Mouse (Mus musculus) layer of hippocampus, postnatal 36 days (tissue): ENCODE measurements around the gene Sf3a2. TPM values are rescaled to one million over a fixed set of nuclear protein-coding genes. Genes with fewer than 3 reads are reported as not detected.

ENCODE experiments used
- DNase-seq, 2 experiments: peaks; one replicate each; pipeline ENCODE4 v3.0.0; 2022
- total RNA-seq, 2 experiments: library from RNA; stranded (reverse); gene quantifications; 2 replicates each; pipeline ENCODE4 v1.2.3; 2021

Sf3a2 gene
- 10 to 100 TPM; 43.8 to 47.1 TPM for total RNA-seq

- DNase-seq: peak; percentile 95 to 97
Observed at GRCm38 (mm10) chr10:80798150-80799006, at the start of gene Sf3a2, which contains the start of gene Plekhj1. Sf3a2 (plus strand) TSS chr10:80798198. Plekhj1 (minus strand) TSS chr10:80798626.

- DNase-seq: no peak
Observed at GRCm38 (mm10) chr10:80748609-80749008, 49.4 kb upstream of the Sf3a2 start.

DNA sequence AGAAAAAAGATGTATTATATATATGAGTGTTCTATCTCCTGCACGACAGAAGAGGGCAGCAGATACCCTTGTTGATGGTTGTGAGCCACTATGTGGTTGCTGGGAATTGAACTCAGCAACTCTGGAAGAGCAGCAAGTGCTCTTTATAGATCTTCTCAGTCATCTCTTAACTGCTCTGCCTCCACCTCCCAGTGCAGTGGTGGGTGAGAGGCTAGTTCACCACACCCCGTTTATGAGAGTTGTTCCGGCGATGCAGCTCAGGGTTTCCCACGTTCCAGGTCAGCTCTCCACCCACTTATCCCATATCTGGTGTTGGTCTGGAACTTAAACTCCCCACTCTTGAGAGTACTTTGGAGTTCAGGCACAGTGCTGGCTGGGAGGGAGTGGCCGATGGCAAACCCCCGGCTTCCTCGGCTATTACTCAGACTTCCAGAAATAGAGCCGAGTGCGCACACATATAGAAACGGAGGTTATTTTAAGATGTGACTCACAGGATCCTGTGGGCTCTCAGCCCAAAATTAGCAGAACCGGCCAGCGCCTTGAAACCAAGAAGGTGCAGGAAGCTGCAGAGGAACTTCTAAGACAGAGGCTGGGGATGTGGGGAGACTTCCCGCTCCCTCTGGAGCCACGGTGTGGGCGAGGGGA lies 46.7 kb upstream of the Sf3a2 start:
- DNase-seq: no peak

- no peak for DNase-seq
Observed at GRCm38 (mm10) chr10:80752079-80752625, 45.8 kb upstream of the Sf3a2 start.

DNA sequence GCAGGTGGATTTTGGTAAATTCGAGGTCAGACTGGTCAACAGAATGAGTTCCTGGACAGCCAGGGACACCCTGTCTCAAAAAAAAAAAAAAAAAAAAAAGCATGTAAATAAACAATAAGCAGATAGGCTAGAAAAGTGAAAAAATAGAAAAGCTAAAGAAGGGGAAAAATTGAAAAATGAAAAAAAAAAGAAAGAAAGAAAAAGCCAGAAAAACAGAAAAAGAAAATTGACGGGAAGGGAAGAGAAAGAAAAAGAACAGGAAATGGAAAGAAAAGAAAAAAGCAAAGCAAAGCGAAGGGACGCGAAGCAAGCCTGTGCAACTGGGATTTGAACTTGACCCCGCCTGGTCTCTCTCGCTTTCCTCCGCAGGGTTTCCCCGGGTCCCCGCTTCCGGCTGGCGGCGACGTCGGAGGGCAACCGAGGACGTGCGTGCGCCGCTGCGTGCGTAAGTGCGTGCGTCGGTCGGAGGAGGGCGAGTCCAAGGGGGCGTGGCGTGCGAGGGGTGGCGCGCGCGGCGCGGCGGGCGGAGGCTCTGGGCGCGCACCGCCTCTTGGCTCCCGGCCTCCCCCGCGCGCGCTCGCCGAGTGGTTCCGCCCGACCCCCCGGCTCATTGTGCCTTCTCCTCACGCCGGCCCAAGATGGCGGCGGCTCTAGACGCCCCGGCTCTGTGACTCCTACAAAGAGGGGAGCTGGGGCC lies 43.3 kb upstream of the Sf3a2 start, which contains the start of gene Dot1l:
Gene Dot1l, plus strand, starts transcription at position 613 of the 697 bp plus-strand sequence.
- DNase-seq: peak; percentile 97 to 99

DNA sequence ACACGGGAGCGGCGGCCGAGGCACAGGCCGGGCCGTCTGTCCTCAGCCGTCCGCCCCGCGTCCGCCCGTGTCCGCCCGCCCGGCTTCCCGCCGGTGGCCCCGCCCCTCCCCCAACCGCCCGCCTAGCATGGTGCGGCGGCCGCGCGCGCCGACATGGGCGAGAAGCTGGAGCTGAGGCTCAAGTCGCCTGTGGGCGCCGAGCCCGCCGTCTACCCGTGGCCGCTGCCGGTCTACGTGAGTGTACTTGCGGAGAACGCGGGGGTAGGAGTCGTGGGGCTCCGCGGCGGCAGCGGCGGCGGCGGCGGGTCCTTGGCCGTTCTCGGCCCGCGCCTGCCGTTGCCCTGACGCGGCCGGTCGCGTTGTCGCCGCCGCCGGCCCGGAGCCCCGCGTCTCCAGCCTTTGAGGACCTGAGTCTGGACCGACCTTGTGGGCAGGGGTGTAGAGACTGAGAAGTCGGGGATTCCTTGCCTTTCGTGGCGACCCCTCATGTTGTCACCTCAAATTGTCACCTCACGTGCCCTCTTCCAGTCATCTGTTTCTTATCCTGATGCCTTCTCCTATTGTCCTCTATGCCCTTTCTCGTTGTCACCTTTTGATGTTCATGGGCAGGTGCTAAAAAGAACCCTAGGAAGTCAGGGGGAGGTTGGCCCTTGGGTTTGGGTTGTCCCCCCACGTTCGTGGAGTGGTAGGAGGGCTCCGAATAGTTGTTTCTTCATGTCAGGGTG lies 42.5 kb upstream of the Sf3a2 start:
- DNase-seq: no peak

DNA sequence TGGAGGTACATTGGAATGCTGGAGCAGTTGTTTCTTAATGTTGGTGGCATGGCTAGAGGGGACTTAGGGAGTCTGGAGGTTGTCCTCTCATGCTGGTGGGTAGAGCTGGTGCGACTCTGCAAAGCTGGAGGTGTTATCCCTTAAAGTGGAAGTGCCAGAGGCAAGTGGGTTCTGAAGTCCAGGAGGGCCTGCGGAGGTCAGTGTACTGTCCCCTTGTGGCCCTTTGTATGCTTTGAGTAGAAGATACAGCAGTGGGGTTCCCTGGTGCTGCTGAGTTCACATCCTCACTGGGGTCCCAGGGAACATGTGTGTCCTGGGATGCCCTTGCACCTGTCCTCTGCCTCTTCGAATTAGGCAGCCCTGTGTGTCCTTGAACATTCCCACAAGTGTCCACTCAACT lies 41.9 kb upstream of the Sf3a2 start:
- no peak for DNase-seq

- DNase-seq: no peak
Observed at GRCm38 (mm10) chr10:80756509-80756908, 41.5 kb upstream of the Sf3a2 start.

DNA sequence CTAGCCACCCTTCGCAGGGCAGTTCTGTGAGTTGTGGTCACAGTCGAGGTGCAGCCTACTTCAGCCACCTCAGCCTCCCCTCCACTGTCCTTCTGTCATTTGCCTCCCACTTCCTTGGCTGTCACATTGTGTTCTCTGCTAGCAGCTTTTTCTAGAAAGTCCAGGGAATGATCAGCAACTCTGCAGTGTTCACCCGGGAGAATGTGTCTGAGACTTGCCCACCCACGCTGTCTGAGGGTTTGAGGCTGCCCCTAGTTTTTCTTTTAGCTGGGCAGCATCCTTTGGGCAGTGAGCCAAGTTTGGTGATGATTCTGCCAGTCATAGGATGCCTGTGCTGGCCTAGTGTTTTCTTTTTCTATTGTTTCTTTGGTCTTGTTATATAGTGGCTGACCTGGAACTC lies 41.0 kb upstream of the Sf3a2 start:
- no peak for DNase-seq

DNA sequence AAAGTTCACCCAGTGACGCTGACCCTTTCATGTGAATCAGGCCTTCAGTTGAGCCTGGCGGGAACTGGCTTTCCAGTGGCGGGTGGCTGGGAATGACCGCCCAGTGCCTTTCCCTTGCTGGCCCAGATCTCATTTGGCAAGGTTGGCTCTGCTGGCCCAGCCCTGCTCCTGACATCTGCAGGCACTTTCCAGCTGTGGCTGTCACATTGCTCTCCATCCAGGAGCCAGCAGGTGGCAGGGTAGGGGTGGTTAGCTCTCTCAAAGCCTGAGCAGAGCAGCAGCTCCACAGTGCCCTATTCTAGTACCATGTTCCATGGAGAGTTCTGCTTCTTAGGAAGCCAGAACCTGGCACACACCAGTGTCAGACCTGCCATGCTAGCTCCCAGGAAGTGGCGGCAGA lies 40.3 kb upstream of the Sf3a2 start:
- peak; percentile 50 to 61 for DNase-seq

GRCm38 (mm10) chr10:80758651-80759050 lies 39.3 kb upstream of the Sf3a2 start:
- no peak for DNase-seq

- DNase-seq: no peak
Observed at GRCm38 (mm10) chr10:80760596-80761524, 37.1 kb upstream of the Sf3a2 start.

DNA sequence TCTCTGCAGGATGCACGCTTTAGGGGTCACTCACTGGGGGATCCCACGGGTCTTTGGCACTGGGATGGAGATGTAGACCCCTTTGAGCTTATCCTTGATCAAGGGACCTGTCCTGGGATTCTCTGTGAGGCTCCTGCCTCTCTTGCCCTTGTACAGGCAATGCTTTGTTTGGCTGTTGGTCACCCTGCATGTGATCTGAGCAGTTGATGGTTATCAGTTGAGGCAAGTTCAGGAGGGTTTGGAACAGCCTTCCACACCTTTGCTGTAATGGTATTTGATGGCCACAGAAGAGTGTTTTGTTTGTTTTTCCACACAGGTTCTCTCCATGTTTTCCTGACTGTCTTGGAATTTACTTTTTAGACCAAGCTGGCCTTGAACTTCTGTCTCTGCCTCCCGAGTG lies 36.2 kb upstream of the Sf3a2 start:
- no peak for DNase-seq

GRCm38 (mm10) chr10:80763502-80763901 lies 34.5 kb upstream of the Sf3a2 start:
- DNase-seq: no peak

DNA sequence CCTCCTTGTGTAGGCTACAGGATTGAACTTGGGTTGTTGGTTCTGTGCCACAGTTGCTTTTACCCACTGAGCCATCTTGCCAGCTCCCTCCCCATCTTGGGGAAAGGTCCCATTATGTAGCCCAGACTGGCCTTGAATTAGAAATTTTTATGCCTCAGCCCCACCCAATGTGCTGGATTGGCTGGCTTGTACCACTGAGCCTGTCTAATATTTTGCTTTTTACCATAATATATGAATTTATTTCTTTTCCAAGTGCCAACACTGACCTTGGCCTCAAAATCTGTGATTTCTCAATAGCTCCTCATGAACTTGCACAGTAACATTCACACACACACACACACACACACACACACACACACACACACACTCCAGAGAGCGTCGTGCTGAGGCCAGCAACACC lies 32.3 kb upstream of the Sf3a2 start:
- no peak for DNase-seq

DNA sequence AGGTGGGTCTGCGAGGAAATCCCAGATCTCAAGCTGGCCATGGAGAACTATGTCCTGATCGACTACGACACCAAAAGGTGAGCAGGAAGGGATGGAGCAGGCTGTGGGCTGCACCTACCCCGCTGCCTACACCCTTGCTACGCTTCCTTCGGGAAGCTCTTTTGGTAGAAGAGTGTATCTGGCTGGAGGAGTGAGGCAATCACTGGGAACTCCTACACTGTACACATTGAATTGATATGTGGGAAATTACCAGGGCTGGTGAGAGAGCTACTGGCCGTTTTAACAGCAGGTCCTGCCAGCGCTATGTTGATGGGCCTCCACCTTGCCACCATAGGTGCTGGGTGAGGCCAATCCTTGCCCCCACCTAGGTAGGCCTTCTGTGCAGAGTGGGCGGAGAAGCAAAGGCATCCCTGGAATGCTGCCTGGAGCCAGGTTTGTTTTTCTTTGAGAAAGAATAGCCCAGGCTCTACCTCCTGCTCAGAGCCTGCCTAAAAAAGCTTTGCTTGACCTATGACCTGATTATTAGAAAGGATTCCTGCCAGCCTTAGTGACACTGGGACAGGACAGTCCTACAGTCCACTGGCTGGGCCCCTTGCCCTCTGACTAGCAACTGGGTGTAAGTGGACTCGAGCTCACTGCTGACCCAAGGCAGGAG lies 31.7 kb upstream of the Sf3a2 start:
- no peak for DNase-seq

- no peak for DNase-seq
Observed at GRCm38 (mm10) chr10:80768365-80768764, 29.6 kb upstream of the Sf3a2 start.

GRCm38 (mm10) chr10:80773816-80774215 lies 24.2 kb upstream of the Sf3a2 start:
- DNase-seq: no peak

GRCm38 (mm10) chr10:80774549-80774948 lies 23.4 kb upstream of the Sf3a2 start:
- DNase-seq: peak; percentile 84

DNA sequence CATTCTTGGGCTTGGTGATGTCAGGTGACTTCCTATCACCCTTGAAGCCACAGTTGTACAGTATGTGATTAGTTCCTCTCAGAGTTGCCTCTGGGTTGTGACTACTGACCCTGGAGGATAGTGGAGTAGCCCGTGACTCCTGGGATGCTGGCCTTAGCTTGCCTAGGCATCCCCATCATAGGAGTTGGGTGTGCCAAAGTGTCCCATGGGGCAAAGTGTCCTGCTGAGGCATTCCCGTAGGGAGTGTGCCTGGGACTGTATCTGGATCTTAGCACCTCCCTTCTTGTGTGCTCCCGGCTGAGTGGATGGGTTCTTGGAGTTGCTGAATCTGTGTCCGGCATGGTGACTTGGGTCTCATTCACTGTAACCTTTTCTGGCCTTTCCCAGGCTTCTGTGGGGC lies 23.0 kb upstream of the Sf3a2 start:
- no peak for DNase-seq
